Mouse (Mus musculus): ENCODE measurements around the gene Gm49630.
"Not testable (repeated sequence)": the region's sequence is repeated elsewhere in the genome, so short reads cannot be mapped to it uniquely, and the experiment has no call there.

Gene Gm49630

DNA sequence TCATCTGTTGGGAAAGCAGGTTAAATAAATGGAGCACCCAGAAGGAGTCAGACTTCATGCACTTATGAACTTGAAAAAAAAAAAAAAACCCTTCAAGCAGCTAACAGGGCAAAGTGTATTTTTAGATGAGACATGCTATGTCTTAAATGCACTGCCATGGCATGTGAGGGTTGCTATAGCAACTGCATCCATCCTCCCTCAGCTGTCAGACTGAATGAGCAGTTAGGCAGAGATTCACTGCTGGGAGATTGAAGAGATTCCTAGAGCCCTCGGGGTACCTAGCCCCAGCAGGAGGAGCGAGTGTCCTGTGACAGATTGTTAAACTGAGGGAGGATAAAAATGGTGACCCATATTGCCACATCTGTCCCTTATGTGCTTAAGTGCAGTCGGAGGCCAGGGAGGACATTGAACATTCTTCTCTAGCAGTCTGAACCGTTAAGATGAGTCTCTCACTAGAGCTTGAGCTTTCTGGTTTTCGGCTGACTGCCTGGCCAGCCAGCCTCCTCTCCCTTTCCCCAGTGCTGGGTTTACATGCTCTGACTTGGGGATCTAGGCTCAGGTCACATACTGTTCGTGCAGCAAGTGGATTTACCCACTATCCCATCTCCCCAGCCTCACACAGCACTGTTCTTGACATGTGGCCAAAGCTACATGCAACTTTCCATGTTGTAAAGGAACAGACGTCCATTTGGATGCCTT is 5.0 kb downstream of the Gm49630 start:
- DNase-seq, result not testable (repeated sequence)

DNA sequence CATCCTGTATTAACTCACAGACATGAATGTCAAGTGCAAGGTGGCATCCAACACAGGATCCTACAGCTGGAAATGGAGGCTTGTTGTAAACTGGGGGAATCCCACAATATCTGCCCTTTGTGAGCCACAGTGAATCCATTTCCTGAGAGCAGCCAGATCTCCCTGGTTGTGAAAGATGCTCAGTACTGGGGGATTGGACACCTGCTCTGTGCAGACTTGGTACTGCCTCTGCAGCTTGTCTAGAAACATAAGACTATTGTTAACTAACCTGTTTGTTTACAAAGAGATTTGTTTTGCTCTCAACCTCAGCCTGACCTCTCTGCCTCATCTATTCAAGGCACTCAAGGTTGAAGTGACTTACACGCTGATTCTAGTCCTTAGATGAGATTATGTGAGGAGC is 5.5 kb downstream of the Gm49630 start:
- DNase-seq, result not testable (repeated sequence)

DNA sequence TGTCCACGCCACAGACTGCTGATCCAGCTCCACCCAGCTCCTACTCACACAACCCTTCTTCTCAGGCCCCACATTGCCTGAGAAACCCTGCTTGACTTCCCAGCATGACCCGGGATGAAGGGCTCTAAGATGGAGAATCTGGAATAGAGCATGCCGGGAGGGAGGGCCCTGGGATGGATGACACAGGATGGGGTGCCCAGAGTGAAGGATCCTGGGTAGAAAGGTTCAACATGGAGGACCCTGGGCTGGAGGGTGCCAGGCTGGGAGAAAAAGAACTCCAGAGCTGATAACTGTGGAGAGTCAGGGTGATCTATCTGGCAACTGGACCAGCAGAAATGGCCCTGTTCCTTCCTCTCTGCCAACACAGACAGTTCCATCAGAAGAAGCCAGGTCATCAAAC is 6.2 kb downstream of the Gm49630 start:
- not testable (repeated sequence) for DNase-seq

DNA sequence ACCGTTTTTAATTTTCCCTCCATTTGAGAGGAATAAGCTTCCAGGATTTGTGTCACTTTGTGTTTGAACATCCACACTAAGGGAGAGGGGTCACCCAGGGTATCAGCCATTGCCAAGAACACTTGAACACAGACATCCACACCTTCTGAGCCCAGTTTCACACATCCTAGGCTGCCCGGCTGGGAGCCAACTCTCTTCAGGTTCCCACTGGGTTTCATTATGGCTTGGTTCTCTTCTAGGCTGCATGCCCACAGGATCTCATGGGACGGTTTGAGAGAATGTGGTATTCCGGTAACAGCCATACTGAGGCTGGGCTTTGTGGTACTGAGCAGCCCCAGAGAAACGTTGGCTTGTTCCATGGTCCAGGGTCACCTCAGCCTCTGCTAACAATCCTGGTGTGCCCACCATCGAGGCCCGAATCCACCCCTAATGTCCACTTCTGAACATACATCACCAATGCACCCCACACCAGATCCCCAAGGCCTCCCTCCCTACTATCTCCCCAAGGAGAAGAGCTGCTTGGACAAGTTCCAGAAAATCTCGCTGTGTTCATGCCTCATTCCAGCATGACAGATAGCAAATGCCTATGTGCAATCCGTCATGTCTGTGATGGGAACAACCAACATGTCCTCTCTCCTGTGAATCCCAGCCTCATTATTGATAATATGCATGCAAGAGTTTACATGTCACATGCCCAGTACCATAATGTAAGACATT is 10.9 kb downstream of the Gm49630 start:
- peak; percentile 17 for DNase-seq

DNA sequence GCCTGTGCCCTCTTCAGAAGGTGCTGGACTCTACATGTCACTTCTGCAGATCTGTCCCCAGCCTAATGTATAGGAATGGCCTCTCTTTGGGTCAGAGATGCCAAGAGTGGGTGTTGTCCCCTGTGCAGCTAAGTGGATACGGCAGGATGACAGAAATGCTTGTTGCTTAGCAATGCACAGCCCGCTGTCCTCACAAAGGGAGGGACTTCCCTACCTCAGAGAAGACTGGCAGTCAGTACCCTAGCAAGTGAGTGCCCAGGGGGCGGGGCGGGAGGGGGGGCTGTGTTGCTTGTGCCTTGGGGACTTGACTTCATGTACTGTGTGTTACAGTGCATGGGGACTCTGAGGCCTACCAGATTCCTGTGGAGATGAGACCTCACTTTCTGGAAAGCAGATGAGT is 12.0 kb downstream of the Gm49630 start:
- DNase-seq, result not testable (repeated sequence)

DNA sequence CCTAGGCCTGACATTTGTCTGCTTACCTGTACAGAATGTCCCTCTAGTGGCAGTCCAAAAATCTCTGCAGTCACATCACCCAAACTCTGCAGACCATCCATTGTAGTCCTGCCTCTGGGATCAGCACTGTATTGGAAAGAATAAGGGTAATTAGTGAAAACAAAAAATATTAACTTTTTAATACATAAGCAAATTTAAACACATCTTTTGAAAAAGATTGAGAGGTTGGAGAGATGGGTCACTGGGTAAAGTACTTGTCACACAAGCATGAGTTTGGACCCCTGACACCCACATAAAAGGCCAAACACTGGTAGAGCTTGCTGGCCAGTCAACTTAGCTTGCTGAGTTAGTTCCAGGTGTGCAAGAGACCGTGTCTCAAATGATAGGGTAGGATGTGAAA is 19.2 kb downstream of the Gm49630 start, which contains the start of gene Ttll2:
TSS of gene Ttll2 (minus strand) at position 101 of the 400 bp plus-strand sequence.
- not testable (repeated sequence) for DNase-seq

DNA sequence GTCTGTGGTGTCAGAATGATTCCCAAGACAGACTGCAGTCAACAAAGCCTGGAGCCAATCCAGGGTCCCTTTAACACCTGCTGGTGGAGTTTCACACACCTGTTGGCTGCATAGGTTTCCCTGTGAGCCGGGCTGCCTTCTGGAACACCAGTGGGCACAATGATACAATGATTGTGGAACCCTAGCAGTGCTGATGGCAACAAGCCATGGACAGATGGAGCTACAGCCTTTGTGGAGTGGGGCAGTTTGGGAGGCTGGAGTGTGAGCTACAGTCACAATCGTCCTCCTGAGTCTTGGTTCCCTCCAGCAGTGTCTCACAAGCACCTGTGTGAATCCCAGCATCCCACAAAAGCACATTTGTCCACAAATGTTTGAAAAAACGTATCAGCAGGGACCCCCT is 23.0 kb downstream of the Gm49630 start:
- DNase-seq, result not testable (repeated sequence)

DNA sequence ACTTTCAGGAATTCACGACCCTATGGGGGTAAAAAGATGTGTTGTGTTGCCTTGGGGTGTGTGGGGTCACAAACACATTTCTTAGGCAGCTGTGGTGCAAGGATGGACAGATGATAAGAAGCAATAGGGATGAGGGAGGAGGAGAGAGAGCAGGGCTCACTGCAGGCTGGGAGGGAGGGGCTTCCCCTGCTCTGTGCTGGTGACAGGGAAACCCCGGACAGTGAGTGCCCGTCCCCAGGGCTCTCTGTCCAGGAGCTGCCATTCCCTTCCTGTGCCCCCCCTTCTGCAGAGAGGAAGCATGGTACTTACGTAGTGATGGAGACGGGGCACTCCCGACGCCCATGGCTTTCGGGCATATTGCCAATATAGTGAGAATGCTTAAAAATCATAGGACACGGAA is 34.4 kb downstream of the Gm49630 start:
- DNase-seq, result peak; percentile 23

DNA sequence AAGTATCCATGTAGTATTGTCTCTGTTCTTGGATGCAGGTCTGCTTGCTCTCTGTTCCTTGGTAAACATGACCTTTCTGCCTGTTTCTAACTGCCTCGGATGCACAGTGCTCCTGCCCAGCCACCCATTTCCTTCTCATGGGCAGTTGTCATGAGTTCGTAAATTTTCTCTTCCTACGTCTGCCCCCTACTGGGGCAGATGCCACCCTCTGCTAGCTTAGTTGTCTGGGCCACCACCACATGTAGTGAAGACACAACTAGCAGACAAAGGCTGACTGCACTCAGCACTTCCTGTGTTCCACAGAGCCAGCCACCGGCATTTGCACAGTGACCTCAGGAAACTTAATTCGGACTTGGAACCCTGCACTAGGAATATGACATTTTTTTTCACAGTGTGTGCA is 39.0 kb downstream of the Gm49630 start:
- not testable (repeated sequence) for DNase-seq

DNA sequence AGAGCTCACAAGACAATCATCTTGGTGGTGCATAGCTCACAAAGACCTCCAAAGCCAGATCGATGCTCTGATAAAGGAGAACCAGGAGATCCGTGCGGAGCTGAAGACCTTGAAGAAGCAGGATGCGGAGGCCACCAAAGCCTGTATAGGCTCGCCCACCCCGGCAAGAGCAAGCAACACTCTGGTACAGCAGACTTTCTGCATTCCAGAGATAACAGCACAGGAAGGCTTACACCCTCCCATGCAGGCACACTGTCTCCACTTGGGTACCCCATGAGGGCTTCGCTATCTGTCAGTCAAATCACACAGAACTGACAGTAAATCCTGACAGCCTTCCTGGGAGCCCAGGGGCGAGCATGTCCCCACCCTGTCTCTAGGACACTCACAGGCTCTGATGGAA is 45.4 kb downstream of the Gm49630 start:
- DNase-seq, result not testable (repeated sequence)

DNA sequence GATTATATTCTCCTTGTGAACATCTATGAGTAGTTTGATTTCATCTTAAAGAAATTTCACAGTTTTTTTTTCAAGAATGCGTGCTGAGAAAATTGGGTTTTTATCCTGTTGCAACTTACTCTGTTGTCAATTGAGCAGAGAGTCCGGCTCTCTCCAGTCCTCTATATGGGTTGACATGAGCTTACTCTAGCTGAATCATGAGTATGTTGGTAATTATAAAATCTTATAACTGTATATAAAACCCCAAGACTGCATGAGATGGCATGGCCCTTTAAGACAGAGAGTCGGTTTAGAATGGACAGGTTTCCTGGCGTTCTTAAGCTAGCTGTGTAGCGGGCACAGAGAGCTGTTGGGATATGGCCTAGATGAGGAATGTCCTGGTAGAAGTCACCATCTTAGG is 47.4 kb downstream of the Gm49630 start, which contains the start of gene Tcp10a:
TSS of gene Tcp10a (plus strand) at position 301 of the 400 bp plus-strand sequence.
- DNase-seq, result not testable (repeated sequence)

DNA sequence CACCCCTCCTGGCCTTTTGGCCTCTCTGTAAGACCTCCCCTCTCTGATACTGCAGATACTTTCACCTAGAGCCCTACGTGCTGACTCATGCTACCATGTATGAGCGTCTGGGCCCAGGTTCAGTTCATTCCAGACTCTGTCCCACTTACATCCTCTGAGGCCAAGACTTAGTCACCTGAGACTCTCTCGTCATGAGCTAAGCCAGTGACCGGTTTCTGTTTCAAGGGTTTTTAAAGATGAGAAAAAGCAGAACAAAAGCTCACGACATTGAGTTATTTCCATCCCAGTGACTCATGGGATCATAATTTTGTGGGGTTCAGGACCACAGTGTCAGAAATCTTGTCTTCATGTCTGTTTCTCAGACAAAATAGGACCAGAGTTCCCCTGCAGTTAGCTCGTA is 52.0 kb downstream of the Gm49630 start:
- DNase-seq, result not testable (repeated sequence)

DNA sequence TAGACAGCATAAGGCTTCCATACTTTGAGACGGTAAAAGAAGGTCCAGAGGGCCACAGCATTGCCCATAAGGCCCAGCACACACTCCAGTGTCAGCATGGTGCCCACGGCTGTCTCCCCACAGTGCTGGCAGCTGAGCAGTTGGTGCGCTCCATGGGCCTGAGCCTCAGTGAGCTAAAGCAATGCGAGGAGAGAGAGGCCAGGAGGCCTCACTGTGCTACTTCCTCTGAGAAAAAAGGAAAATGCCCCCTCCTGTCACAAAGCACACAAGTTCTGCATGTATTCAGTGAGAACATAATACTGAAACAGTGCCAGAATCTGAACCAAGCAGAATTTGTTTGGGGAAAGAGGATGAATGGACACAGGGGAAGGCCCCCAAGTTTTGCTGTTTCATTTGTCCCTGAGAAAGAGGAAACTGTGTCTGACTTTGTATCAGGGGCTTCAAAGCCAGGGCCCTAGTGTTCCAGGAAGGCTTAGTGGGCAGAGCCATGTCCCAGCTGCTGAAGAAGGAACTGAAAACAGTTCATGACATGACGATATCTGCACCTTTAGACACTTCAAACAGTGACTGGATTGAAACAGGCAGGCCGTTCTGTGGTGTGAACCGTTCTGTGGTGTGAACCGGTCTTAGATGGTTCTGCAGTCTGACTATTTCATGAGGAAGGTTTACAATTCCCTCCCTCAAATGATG is 55.9 kb downstream of the Gm49630 start:
- not testable (repeated sequence) for DNase-seq

DNA sequence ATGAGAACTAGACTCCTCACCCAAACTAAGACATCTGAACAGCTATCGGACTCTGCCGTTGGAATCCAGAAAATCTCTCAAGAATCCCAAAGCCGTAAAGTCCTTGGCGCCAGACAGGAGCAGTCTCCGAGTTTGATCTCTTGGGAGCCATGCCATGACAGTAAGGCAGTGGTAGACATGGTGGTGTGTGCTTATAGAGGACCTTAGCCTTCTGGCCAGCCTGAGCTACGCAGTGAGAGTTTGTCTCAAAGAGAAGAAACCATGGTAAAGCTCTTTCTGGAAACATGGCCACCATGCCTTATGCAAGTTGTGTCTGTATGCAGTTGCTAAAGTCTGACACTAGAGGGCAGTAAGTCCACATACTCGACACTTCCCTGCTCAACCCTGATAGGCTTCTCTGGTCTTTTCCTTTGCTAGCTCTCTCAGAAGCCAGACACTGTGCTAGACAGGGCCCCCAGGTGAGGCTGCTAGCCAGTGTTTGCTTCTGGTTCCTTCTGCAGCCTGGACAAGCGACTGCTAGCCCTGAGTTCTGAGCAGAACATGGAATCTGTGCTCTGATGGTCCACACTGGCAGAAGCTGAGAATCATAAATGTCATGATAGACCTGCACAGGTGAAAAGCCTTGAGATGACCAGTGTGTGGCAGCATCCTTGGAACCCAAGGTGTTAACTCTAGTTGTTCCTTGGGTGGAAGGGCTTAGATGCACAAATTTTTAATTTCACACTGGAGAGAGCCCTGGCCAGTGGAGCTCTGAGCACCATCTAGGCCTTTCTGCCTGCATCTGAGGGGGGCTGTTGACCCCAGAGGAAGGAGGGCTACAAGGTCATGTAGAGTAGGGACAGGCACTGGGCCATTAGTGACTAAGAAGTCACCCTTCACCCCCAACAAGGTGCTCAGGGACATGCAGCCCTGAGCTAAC is 65.2 kb downstream of the Gm49630 start:
- peak; percentile 66 for DNase-seq
